Mouse (Mus musculus): ENCODE measurements at regions not wholly inside any gene's neighbourhood (a gene's known extent, or its start where the extent isn't known, plus 50 kb on each side); places are given as distances from the start of the nearest gene placed in this dataset.
"Not testable (repeated sequence)": the region's sequence is repeated elsewhere in the genome, so short reads cannot be mapped to it uniquely, and the experiment has no call there.

DNA sequence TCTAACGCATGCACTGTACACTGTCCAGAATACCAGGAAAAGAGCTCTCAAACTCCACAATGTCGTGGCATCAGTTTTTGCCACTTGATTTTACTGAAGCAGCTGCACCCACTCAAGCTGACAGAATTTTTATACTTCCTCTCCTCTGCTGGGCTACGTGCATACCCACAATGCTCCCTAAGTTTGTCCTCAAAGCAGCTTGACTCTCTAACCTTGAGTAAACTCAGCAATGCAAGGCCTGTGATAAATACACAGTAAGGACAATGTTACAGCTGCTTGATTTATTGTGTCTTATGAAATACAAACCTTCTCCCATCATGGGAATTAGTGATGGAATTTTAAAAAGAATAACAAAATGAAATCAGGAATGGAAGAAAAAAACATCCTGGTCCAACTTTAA is 129.7 kb downstream of the Trmt11 start:
- DNase-seq, result peak in 1 of 2 experiments; percentile 7

DNA sequence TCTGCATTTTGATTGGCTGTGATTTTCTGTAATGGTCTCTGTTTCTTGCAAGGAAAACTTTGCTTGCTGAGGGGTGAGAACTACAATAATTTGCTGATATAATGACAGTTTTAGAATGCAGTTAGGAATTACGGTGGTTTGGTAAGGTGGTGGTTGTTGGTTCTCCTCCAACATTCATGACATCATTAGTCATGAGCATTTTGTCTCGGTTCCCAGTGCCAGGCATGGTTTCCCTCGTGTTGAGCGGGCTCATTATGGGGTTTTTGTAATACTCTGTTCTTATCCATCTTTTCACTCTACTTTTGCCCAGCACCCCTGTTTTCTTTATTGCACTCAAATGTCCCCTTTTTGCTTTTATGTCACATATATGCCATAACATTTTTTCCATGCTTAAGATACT is 149.9 kb downstream of the Trmt11 start:
- DNase-seq, result no peak

DNA sequence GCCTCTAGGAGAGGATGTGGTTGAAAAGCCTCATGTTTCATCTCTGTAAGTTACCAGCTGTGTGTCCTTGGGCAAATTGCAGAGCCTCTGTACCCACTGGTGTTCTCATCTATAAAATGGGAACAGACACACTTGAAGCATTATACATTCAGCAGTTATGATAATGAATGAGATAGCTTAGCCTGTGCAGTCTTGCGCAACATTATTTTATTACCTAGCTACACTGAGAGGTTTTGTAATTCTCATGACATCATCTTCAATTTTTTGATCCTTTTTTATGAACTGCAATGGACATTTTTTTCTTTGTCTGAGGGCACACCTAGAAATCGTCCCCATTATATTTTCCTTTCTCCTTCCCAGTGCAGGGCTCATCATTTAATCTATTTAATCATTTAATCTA is 153.5 kb downstream of the Trmt11 start:
- DNase-seq, result no peak

DNA sequence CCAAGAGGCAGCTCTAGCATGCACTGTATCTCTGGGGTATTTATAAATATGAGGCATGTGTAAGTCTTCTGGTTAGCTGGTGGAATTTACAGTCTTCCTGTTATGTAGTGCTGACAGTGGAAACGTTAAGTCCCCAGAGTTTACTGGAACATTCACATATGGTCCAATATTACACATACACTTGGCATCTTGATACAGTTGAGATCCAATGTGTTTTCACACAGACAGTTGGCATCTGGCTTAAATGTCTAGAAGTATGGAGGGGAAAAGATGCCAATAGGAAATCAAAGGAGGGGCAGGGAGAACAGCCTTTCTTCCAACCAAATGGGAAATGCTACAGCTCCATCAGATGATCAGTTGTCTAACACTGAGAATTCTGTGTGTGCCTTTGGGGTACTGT is 154.0 kb downstream of the Trmt11 start:
- no peak for DNase-seq

DNA sequence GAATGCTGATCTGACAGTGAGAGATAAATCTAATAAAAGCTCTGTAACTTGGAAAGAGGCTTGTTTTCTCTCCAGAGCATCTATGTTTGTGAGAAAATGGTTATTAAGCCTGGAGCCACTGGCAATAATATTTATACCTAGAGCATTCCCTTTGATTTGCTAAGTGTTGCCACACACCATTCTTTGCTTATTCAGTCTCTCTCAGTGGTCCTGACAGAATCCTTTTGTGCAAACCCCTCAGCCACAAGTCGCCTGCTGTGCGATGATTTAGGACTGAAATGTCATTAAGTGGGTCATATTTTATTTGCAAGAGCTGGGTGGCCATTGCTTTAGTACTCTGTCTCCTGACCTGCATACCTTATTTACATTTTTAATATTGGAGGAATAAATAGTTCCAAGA is 160.7 kb downstream of the Trmt11 start:
- DNase-seq, result no peak

DNA sequence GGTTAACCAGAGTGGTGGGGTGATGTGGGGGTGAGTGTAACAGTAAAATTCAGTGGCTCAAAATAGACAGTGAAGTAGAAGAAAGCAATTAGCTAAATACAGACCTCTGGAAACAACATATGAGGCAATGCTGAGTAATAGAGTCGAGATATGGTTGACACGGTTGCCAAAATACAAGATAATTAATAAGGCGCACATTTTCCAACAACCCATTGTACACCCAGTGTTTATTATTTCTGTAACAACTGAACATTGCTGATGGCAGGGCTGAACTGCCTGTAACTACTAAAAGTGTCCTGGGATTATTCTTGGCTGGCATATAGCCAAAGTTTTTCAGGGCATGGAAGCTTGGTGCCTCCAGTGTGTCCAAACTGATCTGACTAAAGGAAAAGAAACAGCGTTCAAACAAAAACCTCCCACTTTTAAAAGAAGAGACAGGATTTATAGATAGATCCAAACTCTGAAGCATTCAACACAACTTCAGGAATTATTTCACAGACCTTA is 174.1 kb downstream of the Trmt11 start:
- DNase-seq, result no peak

DNA sequence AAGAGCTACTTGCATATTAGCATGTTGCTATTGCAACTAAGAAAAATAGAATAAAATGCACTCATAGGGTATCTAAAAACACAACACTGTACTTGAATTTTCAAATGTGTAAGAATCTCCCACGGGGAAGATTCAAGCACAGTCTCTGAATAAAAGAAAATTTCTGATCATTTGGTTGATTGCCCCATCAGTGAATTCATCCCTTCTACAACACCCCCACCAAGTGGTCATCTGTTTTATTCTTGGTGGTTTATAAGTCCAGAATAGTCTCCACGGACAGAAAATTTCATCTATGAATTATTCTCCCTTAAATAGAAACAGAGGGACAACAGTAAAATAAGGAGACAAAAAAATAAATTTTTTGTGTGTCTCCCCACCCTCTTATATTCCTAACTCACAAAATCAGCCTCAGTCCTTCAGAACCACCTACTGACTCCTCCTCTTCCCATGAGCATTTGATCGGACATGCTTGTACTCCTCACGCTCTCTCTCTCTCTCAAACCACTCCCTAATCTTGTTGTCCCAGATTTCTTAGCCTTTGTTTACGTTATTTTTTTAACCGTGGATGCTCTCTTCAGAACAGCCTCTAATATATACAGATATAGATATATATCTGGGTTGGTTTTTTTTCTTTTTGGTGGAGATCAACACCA is 181.0 kb downstream of the Trmt11 start:
- DNase-seq, result peak; percentile 2 to 36

DNA sequence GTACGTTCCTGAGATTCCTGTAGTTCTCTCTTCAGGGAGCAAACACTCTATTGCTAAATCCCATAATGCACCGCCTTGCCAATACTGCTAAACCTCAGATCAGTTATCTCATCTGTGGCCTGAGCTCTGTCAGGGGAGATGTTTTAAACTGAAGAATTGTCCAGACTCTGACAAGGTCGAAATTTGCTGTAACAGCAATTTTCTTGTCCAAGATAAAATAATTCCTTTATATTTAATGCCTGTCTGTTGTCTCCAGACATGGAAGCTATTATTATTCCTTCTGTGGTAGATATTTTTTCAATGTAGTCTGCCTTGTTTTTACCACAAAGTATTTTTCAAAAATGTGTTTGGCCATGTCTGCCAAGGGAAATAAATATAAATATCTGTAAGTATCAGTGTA is 184.2 kb downstream of the Trmt11 start:
- DNase-seq, result no peak

DNA sequence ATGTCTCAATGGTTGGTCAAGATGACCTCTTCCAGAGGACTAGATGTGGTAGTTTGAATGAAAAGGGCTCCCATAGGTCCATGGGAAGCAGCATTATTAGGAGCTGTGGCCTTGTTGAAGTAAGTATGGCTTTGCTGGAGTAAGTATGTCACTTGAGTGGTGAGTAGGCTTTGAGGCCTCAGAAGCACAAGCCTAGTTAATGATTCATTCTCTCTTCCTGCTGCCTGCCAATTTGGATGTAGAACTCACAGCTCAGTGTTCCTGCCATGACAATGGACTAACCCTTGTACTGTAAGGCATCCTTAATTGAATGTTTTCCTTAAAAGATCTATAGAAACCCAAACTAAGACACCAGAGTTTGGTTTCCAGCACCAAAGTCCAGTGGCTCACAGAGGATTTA is 188.8 kb downstream of the Trmt11 start:
- no peak for DNase-seq

DNA sequence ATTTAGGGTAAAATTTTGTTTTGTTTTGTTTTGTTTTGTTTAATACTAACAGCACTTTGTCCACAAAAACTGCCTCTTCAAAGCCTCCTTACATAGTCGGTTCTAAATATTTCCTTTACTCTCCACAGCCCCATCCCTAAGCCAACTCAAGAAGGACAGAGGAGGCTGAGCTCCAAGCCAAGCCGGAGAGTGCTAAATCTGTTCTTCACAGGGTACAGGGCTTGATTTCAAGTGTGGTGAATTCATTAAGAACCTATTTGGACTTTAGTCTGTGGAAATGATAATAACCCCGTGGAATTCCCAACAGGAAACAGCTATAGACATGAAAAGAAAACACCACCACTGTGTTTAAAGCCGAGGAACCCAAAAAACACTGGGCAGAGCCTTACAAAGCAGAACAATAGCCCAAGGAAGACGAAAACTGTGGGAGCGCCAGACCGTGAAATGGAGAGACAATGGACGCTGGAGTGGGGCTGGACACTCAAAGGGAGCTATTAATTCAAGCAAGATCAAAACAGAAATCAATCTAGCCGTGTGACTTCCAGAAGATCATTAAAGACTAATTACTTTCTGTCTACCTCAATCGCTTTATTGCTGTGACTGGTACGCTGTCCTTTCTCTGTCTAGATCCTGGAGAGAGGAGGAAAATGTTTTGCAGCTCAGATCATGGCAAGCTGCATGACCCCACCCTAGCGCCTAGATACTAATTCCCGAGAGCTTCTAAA is 194.7 kb downstream of the Trmt11 start:
- no peak for DNase-seq

DNA sequence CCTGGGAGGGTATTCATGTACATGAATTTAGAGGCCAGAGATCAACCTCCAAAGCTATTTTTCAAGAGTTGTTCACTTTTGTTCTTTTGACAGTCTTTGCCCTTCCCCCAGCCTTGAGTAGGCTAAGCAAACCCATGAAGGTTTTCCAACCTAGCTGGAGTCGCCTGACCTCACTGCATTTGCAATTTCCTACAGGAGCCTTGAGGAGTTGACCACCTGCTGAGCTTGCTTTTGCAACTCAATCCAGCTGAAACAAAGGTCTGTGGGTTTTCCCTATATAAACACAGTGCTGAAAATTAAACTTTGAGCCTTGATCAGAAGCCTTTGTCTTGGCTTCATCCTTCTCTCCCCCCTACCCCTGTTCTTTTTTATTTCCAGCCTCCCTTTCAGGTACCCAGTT is 170.2 kb upstream of the Cenpw start:
- no peak for DNase-seq

DNA sequence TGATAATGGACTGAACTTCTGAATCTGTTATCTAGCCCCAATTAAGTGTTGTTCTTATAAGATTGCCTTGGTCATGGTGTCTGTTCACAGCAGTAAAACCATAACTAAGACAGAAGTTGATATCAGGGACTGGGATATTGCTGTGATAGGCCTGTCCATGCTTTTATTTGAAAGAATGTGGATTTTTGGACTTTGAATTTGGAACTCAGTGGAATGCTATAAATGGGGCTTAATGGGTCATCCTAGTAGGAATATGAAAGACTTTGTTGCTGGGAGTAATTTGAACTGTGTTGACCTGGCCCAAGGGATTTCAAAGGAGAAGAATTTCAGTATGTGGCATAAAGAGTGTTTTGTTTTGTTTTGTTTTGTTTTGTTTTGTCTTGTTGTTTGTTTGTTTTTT is 160.5 kb upstream of the Cenpw start:
- not testable (repeated sequence) for DNase-seq

DNA sequence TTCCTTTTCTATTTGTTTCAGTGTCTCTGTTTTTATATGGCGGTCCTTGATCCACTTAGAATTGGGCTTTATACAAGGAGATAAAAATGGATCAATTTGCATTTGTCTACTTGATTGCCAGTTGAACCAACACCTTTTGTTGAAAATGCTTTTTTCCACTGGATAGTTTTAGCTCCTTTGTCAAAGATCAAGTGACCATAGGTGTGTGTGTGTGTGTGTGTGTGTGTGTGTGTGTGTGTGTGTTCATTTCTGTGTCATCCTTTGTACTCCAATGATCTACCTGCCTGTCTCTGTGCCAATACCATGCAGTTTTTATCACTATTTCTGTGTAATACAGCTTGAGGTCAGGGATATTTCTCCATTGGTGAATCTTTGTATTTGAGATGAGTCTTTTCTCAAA is 158.7 kb upstream of the Cenpw start:
- peak in 1 of 2 experiments; percentile 22 for DNase-seq

DNA sequence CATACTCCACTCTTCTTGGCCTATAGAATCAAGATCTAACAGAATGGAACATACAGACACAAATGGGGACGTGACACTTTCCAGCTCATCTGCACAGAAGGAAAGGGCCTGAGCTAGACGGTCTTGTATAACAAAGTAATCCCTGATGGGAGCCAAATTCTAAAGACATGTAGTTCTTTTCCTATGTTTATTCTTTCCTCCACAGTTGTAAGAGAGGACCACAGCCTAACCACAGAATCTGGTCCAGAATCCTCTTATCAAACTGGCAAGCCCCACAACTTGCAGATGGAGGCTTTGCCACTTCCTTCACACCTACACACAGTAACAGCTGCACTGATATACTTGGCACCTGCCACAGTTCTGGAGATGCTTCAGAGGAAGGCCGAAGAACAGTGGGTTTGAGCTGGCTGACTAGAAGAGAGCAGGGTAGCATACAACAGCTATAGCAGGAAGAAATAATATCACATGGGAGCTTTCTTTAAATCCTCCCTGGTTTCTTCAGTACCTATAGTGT is 142.7 kb upstream of the Cenpw start:
- DNase-seq, result no peak

DNA sequence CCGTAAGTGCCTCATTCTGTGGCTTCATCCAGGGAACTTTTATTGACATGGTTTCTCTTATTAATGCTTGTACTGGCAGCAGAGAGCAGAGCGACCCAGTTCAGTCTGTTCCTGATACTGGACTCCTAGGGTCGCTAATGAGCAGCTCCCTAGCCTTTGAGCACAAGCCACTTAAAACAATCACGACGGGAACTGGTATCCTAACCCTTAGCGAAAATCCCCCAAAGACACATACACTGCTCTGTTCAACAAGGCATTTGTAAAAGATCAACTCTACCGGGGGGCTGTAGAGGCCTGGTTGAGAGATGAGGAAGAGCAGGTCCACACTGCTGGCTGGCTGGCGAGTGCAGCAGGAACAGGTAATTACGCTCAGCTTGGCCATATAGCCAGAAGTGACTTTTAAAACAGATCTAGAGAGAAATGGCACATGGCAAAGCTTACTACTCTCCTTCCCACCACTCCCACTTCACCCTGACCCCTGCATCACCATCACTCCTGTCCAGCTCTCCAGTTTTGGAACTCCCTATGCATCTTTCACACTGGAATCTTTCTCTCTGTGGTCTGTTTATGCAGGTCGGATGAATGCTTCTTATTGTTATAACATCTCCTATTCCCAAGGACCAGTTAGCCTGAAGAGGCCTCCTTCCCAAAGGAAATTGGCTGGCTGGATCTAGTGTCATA is 128.1 kb upstream of the Cenpw start:
- DNase-seq, result no peak

DNA sequence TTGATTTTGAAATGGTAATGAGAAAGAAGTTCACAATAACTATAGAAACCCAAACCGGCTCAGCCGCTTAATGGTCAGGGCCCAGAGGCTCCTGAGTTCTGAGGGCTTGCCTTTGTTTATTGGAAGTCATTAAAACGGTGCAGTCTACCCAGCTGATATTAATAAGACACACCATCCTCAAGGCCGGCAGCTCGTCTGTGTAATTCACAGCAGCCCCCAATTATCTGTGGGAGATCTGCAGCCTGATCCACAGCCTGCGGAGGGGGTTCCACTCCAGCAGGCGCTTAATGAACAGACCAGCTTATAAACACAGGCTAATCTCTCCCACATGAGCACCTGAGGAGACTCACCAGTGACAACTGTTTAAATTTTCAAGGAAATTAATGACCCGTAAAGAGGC is 127.5 kb upstream of the Cenpw start:
- no peak for DNase-seq

DNA sequence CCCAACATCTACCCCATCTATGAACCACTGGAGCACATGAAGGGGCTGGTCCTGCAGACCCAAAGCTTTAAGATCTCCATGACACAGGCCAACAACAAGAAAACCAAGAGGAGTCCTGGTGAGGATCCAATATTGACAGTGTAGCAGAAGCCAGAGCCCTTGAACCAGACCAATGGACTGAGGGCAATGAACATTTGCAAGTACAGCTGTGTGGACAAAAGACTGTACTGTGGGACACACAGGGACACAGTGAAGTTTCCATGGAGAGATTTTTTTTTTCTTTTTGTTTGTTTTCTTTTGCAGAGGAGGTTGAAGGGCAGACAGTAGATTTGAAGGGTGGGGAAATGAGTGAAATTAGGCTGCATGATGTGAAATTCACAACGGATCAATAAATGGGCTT is 126.5 kb upstream of the Cenpw start:
- no peak for DNase-seq

DNA sequence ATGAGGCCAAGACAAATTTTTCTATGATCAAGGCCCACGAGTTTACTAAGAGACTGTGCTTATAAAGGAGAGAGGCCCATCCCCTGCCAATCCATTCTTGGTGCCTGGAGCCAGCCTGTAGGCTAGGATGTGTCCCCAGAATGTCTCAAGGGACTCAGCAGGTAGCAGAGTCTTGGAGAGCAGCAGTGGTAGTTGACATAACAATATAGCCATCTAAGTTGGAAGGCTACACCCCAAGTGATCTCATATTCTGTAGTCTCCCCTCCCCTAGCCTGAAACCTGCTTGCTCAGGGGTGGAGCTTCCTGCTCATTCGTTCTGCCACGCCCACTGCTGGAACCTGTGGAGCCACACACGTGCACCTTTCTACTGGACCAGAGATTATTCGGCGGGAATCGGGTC is 95.5 kb upstream of the Cenpw start:
- DNase-seq, result not testable (repeated sequence)

DNA sequence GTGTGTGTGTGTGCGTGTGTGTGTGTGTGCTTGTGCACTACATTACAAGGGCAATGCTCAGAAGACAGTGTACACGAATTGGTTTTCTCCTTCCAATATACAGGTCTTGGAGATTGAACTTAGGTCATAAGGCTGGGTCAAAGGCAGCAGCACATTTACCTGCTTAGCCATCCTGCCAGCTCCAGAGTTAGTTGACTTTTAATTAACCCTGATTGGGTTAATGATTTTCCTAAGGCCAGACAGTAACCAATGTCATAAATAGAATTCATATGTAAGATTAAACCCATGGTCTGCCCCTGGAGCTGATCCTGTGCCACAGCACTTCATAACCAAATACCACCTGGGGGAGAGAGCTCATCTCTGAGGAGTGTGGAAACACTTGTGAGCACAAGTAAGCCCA is 81.3 kb upstream of the Cenpw start:
- DNase-seq, result no peak

DNA sequence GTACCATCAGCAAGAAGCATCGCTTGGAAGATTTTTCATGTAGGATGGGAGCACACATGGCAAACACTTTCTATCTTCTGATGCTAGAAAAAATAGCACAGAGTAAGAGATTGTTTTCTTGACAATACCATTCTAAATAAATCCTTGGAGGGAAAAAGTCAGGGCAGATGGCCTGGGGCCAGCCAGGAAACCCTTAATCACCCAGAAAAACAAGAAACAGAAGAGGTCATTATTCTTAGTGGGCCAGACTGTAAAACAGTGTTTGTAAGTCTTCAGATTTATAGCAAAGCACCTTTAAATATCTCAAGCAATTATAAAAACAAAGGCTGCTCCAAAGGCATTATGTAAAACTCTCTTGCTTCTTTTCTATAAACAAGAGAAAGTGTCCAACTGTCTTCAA is 80.1 kb upstream of the Cenpw start:
- DNase-seq, result peak in 1 of 2 experiments; percentile 1

DNA sequence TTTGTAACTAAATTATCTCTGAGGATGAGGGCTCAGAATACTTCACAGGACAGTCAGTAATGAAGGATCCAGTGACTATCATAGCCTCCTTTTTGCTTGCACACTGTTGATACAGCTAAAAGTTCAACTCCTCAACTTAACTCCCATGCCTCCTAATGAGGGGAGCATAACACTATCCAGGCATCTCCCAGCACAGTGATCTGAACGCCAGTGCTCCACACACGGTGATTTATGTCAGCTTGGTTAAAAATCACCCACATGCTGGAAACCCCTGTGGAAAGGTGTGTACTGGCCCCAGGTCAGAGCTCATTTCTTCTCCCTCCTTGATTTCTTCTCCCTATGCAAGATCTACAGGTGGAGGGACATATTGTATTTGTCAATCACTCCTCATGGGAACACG is 79.6 kb upstream of the Cenpw start:
- no peak for DNase-seq

DNA sequence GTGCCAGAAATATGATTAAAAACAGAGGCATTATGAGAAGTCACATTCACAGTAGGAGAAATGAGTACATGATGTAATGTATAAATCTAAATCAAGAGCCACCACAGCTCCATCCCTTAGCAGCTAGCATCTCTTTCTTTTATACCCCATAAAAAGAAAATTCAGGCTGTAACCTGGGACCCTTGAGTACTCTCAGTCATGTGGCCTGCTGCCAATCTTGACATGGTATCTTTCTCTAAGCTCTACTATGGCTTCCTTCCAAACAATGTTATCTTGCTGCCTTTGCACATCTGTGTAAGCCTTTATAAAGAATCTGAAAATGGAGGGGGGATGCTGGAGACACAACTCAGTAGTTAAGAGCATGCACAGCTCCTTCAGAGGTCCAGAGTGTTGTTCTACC is 78.6 kb upstream of the Cenpw start:
- no peak for DNase-seq

DNA sequence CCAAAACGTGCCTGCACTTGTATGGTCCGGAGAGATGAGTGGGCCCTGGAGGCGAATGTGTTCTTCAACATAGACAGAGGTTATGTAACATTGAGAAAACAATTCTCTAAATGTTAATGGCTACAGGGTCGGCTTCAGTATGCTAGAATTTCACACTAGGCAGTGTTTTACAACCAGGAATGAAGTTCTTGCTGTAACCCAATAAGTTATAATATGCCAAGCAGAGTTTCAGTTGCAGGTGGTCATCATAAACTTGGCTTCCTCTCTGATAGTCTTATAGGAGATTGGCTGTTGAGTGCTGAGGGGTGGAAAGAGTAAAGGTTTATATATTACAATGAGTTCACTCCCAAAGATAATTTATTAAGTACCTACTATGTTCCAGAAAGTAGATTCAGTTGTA is 64.8 kb upstream of the Cenpw start:
- no peak for DNase-seq
